Mouse (Mus musculus) limb, embryonic 15.5 days (tissue): Measurements from ENCODE around the gene Bad. TPM values are rescaled to one million over a fixed set of nuclear protein-coding genes. Genes with fewer than 3 reads are reported as not detected.

Experiments used
- ATAC-seq: fragments of 200-750 bp; cut with Nextera tagmentation; 2 replicates; pipeline ENCODE4 v1.8.0; 2017; ENCODE audit warnings: low read depth, moderate TSS enrichment; ENCODE audit not compliant: insufficient number of reproducible peaks, low FRiP score, low TSS enrichment
- H3K27ac ChIP-seq: fragments of 300-500 bp; sonication (generic); 2 replicates; pipeline ENCODE4 v1.5.1; 2015; ENCODE audit warnings: moderate library complexity, mild to moderate bottlenecking, inconsistent platforms
- H3K27me3 ChIP-seq: fragments of 300-500 bp; sonication (generic); 2 replicates; pipeline ENCODE4 v1.6.1; 2015; ENCODE audit warnings: inconsistent platforms
- H3K36me3 ChIP-seq: fragments of 300-500 bp; sonication (generic); 2 replicates; pipeline ENCODE4 v1.6.1; 2015; ENCODE audit warnings: inconsistent platforms
- H3K4me1 ChIP-seq: fragments of 300-500 bp; sonication (generic); 2 replicates; pipeline ENCODE4 v1.6.1; 2015; ENCODE audit warnings: inconsistent platforms
- H3K4me2 ChIP-seq: fragments of 300-500 bp; sonication (generic); 2 replicates; pipeline ENCODE4 v1.6.1; 2015; ENCODE audit warnings: mild to moderate bottlenecking, inconsistent platforms
- H3K4me3 ChIP-seq: fragments of 300-500 bp; sonication (generic); 2 replicates; pipeline ENCODE4 v1.5.1; 2015; ENCODE audit warnings: mild to moderate bottlenecking, inconsistent platforms
- H3K9ac ChIP-seq: fragments of 300-500 bp; sonication (generic); 2 replicates; pipeline ENCODE4 v1.6.1; 2015; ENCODE audit warnings: inconsistent platforms
- H3K9me3 ChIP-seq: fragments of 300-500 bp; sonication (generic); 2 replicates; pipeline ENCODE4 v1.6.1; 2016; ENCODE audit warnings: inconsistent platforms
- WGBS: fragments of 180-500 bp; shearing (Covaris S2); methylation state at CpG from one replicate; pipeline ENCODE4 v1.1.7; 2015; 5-methylcytosine and 5-hydroxymethylcytosine counted together
- microRNA-seq: library from miRNA; unstranded; fragments of <30 nt; microRNA quantifications from one replicate; pipeline ENCODE4, GENCODE M21; 2016
- polyA plus RNA-seq: library from polyadenylated mRNA; unstranded; fragments of >200 nt; fragmentation: Nextera tagmentation; extraction: Ambion mirVana; gene quantifications from 2 replicates; pipeline ENCODE4 v1.2.1, GENCODE M21; 2015

Gene Bad
- polyA plus RNA-seq, 1 experiment from 2014 or later = 92.3 TPM

GRCm38 (mm10) chr19:6996006-6996405 lies 54.3 kb downstream of the Bad start, which contains the start of the genes Nudt22 and Trpt1:
Gene Nudt22 (minus strand): TSS chr19:6996117.
Gene Trpt1 (plus strand): TSS chr19:6996131.
- H3K27ac ChIP-seq = peak within 1 kb of the TSS; percentile 75
- peaks cover 26% of the 10 kb centered on the region for H3K36me3 ChIP-seq
- H3K4me3 ChIP-seq = peak within 1 kb of the TSS; percentile 63
- no peaks in the 10 kb centered on the region for H3K27me3 ChIP-seq
- peak within 1 kb of the TSS; percentile 80 for H3K4me2 ChIP-seq
- H3K9ac ChIP-seq = peak within 1 kb of the TSS; percentile 74
- peaks cover 43% of the 10 kb centered on the region for H3K4me1 ChIP-seq
- H3K9me3 ChIP-seq = no peaks in the 10 kb centered on the region
- under 1% methylated on average over 23 of the region's 24 CpGs for WGBS
- peak; percentile 79 for ATAC-seq

- 80% methylated on average over 9 of the region's 9 CpGs for WGBS
- Histone ChIP-seq H3K4me1 (peaks cover 32% of the 10 kb centered on the region), H3K9ac (no peak overlapping the region), H3K9me3 (no peaks in the 10 kb centered on the region), H3K27me3 (no peaks in the 10 kb centered on the region), H3K27ac (no peak overlapping the region), H3K4me2 (no peak overlapping the region), H3K4me3 (no peak overlapping the region), H3K36me3 (peaks cover 26% of the 10 kb centered on the region)
- no peak for ATAC-seq
Measured at GRCm38 (mm10) chr19:6997721-6998290, 56.1 kb downstream of the Bad start.

- Histone ChIP-seq H3K4me3 (no peak overlapping the region), H3K27me3 (no peaks in the 10 kb centered on the region), H3K4me2 (no peak overlapping the region), H3K9ac (no peak overlapping the region), H3K27ac (no peak overlapping the region), H3K9me3 (no peaks in the 10 kb centered on the region), H3K4me1 (peaks cover 22% of the 10 kb centered on the region), H3K36me3 (peaks cover 26% of the 10 kb centered on the region)
- no peak for ATAC-seq
- WGBS = 92% methylated on average over 19 of the region's 19 CpGs
Measured at GRCm38 (mm10) chr19:6999360-7000063, 57.9 kb downstream of the Bad start.

Small RNA genes within 50 kb of the gene (microRNA-seq; reads per million reads assigned to microRNA genes)
- gene Mir6990 = not detected

Other genes with a start within 250 kb of the Bad start
- gene Rps6ka4, start 101.2 kb upstream of the Bad start, polyA plus RNA-seq = 33.5 and 36.1 TPM in 2 replicates
- gene Ccdc88b, start 83.7 kb upstream of the Bad start, polyA plus RNA-seq = 1.2 and 1.7 TPM in 2 replicates
- gene Trmt112, start 32.2 kb upstream of the Bad start, polyA plus RNA-seq = 123 and 138 TPM in 2 replicates
- gene Prdx5, start 31.8 kb upstream of the Bad start, polyA plus RNA-seq = 349 and 392 TPM in 2 replicates
- gene Esrra, start 20.0 kb upstream of the Bad start, polyA plus RNA-seq = 11.1 and 11.4 TPM in 2 replicates
- gene Catsperz, start 16.5 kb upstream of the Bad start, polyA plus RNA-seq = 6.7 and 7.9 TPM in 2 replicates
- gene Kcnk4, start 7.3 kb upstream of the Bad start, polyA plus RNA-seq = 1.5 and 1.7 TPM in 2 replicates
- 35.2 and 38.9 TPM in 2 replicates for gene Gpr137, start 619 bp downstream of the Bad start, polyA plus RNA-seq
- 168 TPM in 2 replicates for gene Ppp1r14b, start 33.1 kb downstream of the Bad start, polyA plus RNA-seq
- gene Plcb3, start 34.6 kb downstream of the Bad start, polyA plus RNA-seq = 48.4 and 50.5 TPM in 2 replicates
- 117 and 124 TPM in 2 replicates for gene Fkbp2, start 38.6 kb downstream of the Bad start, polyA plus RNA-seq
- 39.9 and 46.3 TPM in 2 replicates for gene Vegfb, start 45.8 kb downstream of the Bad start, polyA plus RNA-seq
- 23.8 and 30.6 TPM in 2 replicates for gene Dnajc4, start 50.7 kb downstream of the Bad start, polyA plus RNA-seq
- gene Nudt22, start 54.3 kb downstream of the Bad start, polyA plus RNA-seq = 21.7 and 24.1 TPM in 2 replicates
- gene Trpt1, start 54.3 kb downstream of the Bad start, polyA plus RNA-seq = 11.9 and 12.2 TPM in 2 replicates
- gene Fermt3, start 77.6 kb downstream of the Bad start, polyA plus RNA-seq = 13.1 TPM in 2 replicates
- 207 and 226 TPM in 2 replicates for gene Stip1, start 98.1 kb downstream of the Bad start, polyA plus RNA-seq
- 18.2 and 27.2 TPM in 2 replicates for gene Macrod1, start 114.9 kb downstream of the Bad start, polyA plus RNA-seq
- 5.6 and 5.8 TPM in 2 replicates for gene Flrt1, start 163.9 kb downstream of the Bad start, polyA plus RNA-seq